Mouse (Mus musculus): ENCODE measurements around the gene Camkv.
A peak's percentile ranks its signal among the peaks of the same experiment; 100 is the strongest.

Camkv gene

GRCm38 (mm10) chr9:107910025-107910769 lies 25.3 kb upstream of the Camkv start:
- no peak for DNase-seq (ENCODE audit: low read depth, low spot score)
- H3K27me3 ChIP-seq (ENCODE audit: control insufficient read depth, insufficient read depth, low read length, poor library complexity, severe bottlenecking), result no peaks in the 10 kb centered on the region

GRCm38 (mm10) chr9:107914764-107915420 lies 20.6 kb upstream of the Camkv start:
- H3K36me3 ChIP-seq (ENCODE audit: control insufficient read depth, insufficient read depth, low read length, poor library complexity, severe bottlenecking), result no peaks in the 10 kb centered on the region
- H3K27me3 ChIP-seq (ENCODE audit: control insufficient read depth, insufficient read depth, low read length, poor library complexity, severe bottlenecking), result no peaks in the 10 kb centered on the region
- no peak for DNase-seq (ENCODE audit: low read depth, low spot score)

More at GRCm38 (mm10) chr9:107910025-107910769, 25.3 kb upstream of the Camkv start:
- H3K36me3 ChIP-seq (ENCODE audit: control insufficient read depth, insufficient read depth, low read length, poor library complexity, severe bottlenecking), result no peaks in the 10 kb centered on the region

GRCm38 (mm10) chr9:107917895-107918608 lies 17.4 kb upstream of the Camkv start:
- DNase-seq (ENCODE audit: low read depth, low spot score), result no peak
- H3K27me3 ChIP-seq (ENCODE audit: control insufficient read depth, insufficient read depth, low read length, poor library complexity, severe bottlenecking), result no peaks in the 10 kb centered on the region

GRCm38 (mm10) chr9:107918884-107919283 lies 16.6 kb upstream of the Camkv start:
- DNase-seq (ENCODE audit: low read depth, low spot score), result no peak
- no peaks in the 10 kb centered on the region for H3K27me3 ChIP-seq (ENCODE audit: control insufficient read depth, insufficient read depth, low read length, poor library complexity, severe bottlenecking)
- H3K36me3 ChIP-seq (ENCODE audit: control insufficient read depth, insufficient read depth, low read length, poor library complexity, severe bottlenecking), result no peaks in the 10 kb centered on the region

More at GRCm38 (mm10) chr9:107917895-107918608, 17.4 kb upstream of the Camkv start:
- H3K36me3 ChIP-seq (ENCODE audit: control insufficient read depth, insufficient read depth, low read length, poor library complexity, severe bottlenecking), result no peaks in the 10 kb centered on the region

- DNase-seq (ENCODE audit: low read depth, low spot score), result no peak
- Histone ChIP-seq H3K27me3 (ENCODE audit: control insufficient read depth, insufficient read depth, low read length, poor library complexity, severe bottlenecking) (no peaks in the 10 kb centered on the region), H3K36me3 (ENCODE audit: control insufficient read depth, insufficient read depth, low read length, poor library complexity, severe bottlenecking) (no peaks in the 10 kb centered on the region)
Measured at GRCm38 (mm10) chr9:107919441-107919840, 16.0 kb upstream of the Camkv start.

- Histone ChIP-seq H3K36me3 (ENCODE audit: control insufficient read depth, insufficient read depth, low read length, poor library complexity, severe bottlenecking) (no peaks in the 10 kb centered on the region), H3K27me3 (ENCODE audit: control insufficient read depth, insufficient read depth, low read length, poor library complexity, severe bottlenecking) (no peaks in the 10 kb centered on the region)
- DNase-seq (ENCODE audit: low read depth, low spot score), result peak; percentile 48
Measured at GRCm38 (mm10) chr9:107923021-107923420, 12.5 kb upstream of the Camkv start.

GRCm38 (mm10) chr9:107923956-107924355 lies 11.5 kb upstream of the Camkv start:
- no peaks in the 10 kb centered on the region for H3K36me3 ChIP-seq (ENCODE audit: control insufficient read depth, insufficient read depth, low read length, poor library complexity, severe bottlenecking)
- no peaks in the 10 kb centered on the region for H3K27me3 ChIP-seq (ENCODE audit: control insufficient read depth, insufficient read depth, low read length, poor library complexity, severe bottlenecking)
- no peak for DNase-seq (ENCODE audit: low read depth, low spot score)

- H3K27me3 ChIP-seq (ENCODE audit: control insufficient read depth, insufficient read depth, low read length, poor library complexity, severe bottlenecking), result no peaks in the 10 kb centered on the region
- DNase-seq (ENCODE audit: low read depth, low spot score), result no peak
- no peaks in the 10 kb centered on the region for H3K36me3 ChIP-seq (ENCODE audit: control insufficient read depth, insufficient read depth, low read length, poor library complexity, severe bottlenecking)
Measured at GRCm38 (mm10) chr9:107925251-107925650, 10.2 kb upstream of the Camkv start.

GRCm38 (mm10) chr9:107926920-107927420 lies 8.5 kb upstream of the Camkv start:
- Histone ChIP-seq H3K27me3 (ENCODE audit: control insufficient read depth, insufficient read depth, low read length, poor library complexity, severe bottlenecking) (no peaks in the 10 kb centered on the region), H3K36me3 (ENCODE audit: control insufficient read depth, insufficient read depth, low read length, poor library complexity, severe bottlenecking) (no peaks in the 10 kb centered on the region)
- DNase-seq (ENCODE audit: low read depth, low spot score), result no peak

GRCm38 (mm10) chr9:107927749-107928148 lies 7.7 kb upstream of the Camkv start:
- no peaks in the 10 kb centered on the region for H3K36me3 ChIP-seq (ENCODE audit: control insufficient read depth, insufficient read depth, low read length, poor library complexity, severe bottlenecking)
- no peaks in the 10 kb centered on the region for H3K27me3 ChIP-seq (ENCODE audit: control insufficient read depth, insufficient read depth, low read length, poor library complexity, severe bottlenecking)
- no peak for DNase-seq (ENCODE audit: low read depth, low spot score)

- H3K27me3 ChIP-seq (ENCODE audit: control insufficient read depth, insufficient read depth, low read length, poor library complexity, severe bottlenecking), result no peaks in the 10 kb centered on the region
- no peaks in the 10 kb centered on the region for H3K36me3 ChIP-seq (ENCODE audit: control insufficient read depth, insufficient read depth, low read length, poor library complexity, severe bottlenecking)
- DNase-seq (ENCODE audit: low read depth, low spot score), result no peak
Measured at GRCm38 (mm10) chr9:107928169-107928568, 7.3 kb upstream of the Camkv start, which contains the start of gene Actl11. Gene Actl11, plus strand, starts transcription at chr9:107928469.

- Histone ChIP-seq H3K36me3 (ENCODE audit: control insufficient read depth, insufficient read depth, low read length, poor library complexity, severe bottlenecking) (no peaks in the 10 kb centered on the region), H3K27me3 (ENCODE audit: control insufficient read depth, insufficient read depth, low read length, poor library complexity, severe bottlenecking) (no peaks in the 10 kb centered on the region)
- DNase-seq (ENCODE audit: low read depth, low spot score), result no peak
Measured at GRCm38 (mm10) chr9:107932221-107932620, 3.3 kb upstream of the Camkv start.

GRCm38 (mm10) chr9:107934146-107934545 lies 1.3 kb upstream of the Camkv start:
- Histone ChIP-seq H3K36me3 (ENCODE audit: control insufficient read depth, insufficient read depth, low read length, poor library complexity, severe bottlenecking) (no peaks in the 10 kb centered on the region), H3K27me3 (ENCODE audit: control insufficient read depth, insufficient read depth, low read length, poor library complexity, severe bottlenecking) (no peaks in the 10 kb centered on the region)
- DNase-seq (ENCODE audit: low read depth, low spot score), result peak; percentile 22

- Histone ChIP-seq H3K27me3 (ENCODE audit: control insufficient read depth, insufficient read depth, low read length, poor library complexity, severe bottlenecking) (no peaks in the 10 kb centered on the region), H3K36me3 (ENCODE audit: control insufficient read depth, insufficient read depth, low read length, poor library complexity, severe bottlenecking) (no peaks in the 10 kb centered on the region)
- peak; percentile 46 for DNase-seq (ENCODE audit: low read depth, low spot score)
Measured at GRCm38 (mm10) chr9:107935790-107936214, 328 bp downstream of the Camkv start.
